Mouse (Mus musculus): ENCODE results near the gene Rnd1. TPM values are rescaled to one million over a fixed set of nuclear protein-coding genes. Genes with fewer than 3 reads are reported as not detected.
A peak's percentile ranks its signal among the peaks of the same experiment; 100 is the strongest.

Rnd1 gene
- total RNA-seq, 1 experiment from 2014 or later: 1.5 TPM

DNA sequence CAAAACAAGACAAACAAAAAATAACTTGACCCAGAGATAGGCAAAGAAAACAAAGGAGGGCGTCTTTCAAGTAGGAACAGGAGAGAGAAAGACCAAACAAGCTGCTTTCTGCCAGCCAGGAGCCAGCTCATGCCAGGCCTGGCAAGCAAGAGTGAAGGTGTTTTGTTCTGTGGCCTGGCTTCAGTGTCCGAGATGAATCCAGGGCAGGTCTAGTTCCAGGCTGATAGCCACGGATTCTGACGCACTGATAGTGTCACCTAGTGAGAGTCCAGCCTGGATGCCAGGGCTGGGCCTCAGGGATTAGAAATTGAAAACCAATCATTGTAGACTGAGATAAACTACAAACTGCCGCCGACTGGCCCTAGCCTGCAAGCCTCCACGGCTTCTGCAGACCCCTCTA lies 716 bp upstream of the Rnd1 start:
- no peak for DNase-seq

DNA sequence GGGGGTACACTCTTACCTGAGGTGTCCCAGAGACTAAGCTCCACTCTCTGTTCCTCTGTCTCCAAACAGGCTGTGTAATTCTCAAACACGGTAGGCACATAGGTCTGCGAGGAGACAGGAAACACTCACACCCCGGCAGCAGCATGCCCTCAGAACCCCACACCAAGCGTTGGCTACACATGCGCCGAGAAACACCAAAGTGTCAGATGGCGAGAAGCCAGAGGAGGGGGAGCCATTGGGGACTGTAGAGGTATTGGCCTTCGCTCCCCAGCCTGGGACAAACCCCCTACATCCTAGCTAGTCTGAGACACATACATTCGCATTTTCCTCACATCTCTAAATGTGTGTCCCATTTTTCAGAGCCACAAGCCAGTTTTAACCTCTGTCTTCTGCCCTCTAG lies 790 bp downstream of the Rnd1 start:
- DNase-seq: no peak

DNA sequence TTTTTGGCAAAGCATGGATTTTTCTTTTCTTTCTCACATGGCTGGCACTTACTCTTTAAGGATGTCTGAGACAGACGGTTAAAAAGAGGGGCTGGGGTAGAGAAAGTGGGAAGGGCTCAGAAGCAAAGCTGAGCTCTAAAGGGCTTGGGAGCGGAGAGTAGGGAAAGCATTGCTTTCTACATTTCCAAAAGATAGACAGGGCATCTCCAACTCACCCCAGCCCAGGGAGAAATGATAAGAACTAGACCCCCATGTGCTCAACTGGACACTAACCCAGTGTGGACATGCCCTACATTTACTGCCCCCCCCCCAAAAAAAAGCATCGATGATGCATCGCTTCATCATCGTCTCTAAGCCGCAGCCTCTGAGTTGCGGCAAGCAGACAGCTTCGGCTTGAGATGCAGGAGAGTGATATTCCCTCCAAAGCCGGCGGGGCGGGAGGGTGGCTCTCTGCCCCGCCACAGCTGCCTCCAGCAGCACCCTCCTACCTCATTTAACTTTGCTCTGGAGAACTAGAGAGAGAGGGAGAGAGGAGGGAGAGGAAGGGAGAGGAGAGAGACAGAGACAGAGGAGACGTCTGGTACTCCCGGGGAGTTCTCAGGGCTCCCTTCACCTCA lies 1.5 kb downstream of the Rnd1 start:
- no peak for DNase-seq

DNA sequence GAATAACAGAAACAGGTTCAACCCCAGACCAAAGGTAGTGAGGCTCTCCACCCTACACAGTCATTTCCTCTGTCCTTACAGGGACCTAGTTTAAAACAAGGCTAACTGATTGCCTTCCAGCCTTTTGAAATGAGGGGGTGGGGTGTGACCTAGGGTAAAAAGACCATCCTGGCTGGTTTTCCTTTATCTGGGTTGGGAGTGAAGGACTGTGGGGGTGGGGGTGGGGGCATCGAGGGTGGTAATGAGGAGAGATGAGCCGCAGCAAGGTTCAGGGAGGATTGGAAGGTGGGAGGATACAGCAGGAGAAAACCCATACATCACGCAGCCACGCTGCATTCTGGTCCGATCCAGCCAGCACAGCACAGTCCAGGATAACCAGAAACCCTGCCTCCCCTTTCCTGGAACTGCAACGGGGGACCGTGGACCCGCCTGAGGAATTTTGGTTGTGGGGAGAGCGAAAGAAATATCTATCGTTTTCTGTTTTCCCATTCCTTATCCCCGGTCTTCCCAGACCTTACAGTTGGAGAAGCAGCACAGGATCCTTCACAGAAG lies 2.2 kb downstream of the Rnd1 start:
- DNase-seq: no peak

DNA sequence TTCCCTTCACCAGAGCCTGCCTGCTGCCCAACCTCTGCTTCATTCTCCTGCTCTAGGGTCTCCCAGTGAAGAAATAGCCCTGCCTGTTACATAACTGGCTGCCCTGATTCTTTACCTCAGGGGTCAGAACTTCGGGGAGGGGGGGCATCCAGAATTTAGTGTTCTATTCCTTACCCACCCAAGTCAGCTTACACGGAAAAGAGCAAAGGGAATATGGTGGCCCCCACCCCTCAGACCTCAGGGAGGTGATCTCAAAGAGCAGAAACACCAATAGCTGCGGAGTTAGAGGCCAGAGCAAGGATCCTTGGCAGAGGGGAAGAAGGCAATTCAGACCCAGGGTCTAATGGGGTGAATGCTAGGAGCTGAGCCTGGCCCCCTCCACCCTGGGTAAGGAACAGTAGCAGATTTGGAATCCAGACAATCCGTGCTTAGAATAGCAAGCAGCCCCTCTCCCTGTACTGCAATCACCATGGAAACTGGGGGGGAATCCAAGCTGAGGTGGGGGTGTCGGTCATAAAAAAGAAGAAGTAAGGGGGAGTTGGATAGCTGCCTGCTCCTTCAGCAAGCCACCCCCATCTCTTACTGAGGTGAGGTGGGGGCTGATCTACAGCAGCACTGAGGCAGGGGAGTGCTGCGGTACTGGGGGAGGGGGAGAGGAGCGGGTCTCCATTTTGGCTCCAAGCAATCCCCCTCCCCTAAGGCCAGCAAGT lies 2.8 kb downstream of the Rnd1 start:
- DNase-seq: no peak

DNA sequence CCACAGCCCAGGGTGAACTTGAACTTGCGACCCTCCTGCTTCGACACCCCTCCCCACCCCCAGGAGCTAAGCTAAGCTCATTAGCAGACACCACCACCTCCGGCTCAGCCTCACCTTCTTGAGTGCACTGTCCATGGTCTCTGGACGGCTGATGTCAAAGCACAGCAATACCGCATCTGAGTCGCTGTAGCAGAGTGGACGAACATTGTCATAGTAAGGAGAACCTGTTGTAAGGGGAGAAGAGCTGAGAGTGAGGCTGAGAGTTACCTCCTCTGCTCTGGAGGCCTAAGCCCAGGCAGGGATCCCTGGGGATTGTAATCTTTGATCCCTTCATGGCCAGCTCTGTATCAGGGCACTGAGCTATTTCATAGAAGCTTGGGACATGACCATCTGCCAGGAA lies 3.5 kb downstream of the Rnd1 start:
- no peak for DNase-seq

DNA sequence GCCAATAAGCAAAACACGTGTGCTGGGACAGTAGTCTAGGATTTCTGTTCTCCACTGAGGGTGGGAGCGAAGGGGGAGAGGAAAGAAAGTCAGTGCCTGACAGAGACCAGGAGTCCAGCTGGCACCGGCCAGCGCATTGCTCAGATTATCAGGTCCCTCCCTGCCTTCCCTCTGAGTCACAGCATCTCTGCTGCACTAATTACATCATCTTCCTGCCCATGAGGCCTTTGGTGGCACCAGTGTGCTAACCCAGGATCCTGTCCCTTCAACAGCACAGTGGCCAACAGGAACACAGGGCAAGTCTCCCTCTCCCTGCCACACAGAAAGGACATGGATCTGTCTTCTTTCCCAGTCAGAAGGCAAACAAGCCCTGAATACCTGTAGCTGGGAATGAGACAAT lies 4.7 kb downstream of the Rnd1 start:
- peak; percentile 37 for DNase-seq

DNA sequence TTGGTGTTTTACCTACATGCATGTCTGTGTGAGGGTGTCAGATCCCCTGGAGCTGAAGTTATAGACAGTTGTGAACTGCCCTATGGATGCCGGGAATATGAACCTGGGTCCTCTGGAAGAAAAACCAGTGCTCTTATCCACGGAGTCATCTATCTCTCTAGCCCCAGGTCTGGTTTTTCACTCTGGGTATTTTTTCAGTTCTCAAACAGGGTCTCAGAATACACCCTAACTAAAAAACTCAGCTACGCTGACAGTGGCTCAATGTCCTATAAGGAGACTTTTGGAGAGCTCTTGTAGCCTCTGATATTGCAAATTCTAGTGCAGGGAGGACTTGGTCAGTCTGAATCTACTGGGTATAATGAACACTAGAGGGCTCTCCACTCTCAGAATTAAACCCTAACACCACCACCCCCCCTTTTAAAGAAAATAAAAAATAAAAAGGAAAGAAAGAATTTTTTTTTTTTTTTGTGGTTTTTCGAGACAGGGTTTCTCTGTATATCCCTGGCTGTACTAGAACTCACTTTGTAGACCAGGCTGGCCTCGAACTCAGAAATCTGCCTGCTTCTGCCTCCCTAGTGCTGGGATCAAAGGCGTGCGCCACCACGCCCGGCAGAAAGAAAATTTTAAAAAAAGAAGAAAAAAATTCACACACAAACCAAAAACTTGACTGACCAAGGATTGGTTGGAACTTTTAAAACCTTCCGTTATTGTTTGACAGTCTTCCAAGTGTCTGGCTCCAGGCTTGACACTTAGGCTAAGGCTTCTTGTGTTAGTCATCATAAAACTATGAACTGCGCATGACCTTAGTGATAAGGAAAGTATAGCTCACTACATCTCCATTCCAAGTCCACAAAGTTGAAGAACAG lies 13.0 kb downstream of the Rnd1 start:
- DNase-seq: no peak

DNA sequence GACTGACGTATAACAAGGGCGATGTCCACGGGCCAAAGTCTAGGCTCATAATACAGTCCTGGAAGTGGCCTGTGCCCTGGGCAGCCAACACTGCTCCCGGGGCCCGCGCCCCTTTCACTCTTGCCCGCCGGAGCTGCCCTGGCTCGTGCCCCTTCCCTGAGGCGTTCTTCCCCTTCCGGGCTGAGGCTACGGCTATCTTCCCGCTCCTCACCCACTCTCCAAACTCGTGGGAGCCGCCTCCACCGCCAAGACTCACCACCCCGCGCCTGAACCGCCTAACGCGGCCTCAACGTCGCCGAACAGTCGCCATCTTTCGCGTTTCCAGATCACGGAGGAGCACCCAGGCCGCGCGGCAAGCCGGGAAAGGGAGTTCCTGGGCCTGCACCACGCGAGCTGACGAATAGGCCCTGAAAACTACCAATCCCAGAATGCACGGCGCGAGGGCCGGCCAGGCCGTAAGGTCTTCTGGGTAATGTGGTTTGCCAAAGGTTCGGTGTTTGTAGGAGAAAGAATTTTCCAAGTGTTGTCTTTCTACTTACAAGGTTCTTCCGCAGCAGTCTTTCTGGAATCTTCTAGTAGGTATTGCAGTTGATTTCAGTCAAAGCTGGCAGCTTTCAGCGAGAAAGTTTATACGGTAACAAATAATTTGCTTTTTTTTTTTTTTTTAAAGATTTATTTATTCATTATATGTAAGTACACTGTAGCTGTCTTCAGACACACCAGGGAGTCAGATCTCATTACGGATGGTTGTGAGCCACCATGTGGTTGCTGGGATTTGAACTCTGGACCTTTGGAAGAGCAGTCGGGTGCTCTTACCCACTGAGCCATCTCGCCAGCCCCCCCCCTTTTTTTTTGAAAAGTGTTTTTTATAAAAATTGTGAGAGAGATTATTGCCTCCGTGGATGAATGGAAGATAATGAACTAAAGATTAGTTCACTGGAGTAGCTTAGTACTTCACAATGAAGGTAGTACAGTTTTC lies 14.4 kb downstream of the Rnd1 start, which contains the start of gene Ddx23:
Ddx23 (minus strand) TSS at position 328 of the 979 bp plus-strand sequence.
- peak; percentile 92 for DNase-seq

DNA sequence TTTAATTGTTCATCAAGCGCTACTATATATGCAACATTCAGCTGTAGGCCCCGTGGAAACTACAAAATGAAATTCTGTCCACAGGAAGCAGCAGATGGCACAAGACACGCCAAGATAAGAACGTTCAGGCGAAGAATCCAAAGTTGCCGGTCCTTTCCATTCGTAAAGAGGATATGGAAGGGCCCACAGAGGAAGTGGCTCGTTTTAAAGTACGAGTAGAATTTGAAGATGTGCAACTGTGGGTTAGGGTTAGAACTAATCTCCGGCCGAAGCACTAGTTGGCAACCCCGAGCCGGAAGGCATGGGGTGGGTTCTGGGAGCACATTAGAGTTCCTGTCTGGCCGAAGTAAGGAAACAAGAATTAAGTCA lies 15.1 kb downstream of the Rnd1 start:
- no peak for DNase-seq

DNA sequence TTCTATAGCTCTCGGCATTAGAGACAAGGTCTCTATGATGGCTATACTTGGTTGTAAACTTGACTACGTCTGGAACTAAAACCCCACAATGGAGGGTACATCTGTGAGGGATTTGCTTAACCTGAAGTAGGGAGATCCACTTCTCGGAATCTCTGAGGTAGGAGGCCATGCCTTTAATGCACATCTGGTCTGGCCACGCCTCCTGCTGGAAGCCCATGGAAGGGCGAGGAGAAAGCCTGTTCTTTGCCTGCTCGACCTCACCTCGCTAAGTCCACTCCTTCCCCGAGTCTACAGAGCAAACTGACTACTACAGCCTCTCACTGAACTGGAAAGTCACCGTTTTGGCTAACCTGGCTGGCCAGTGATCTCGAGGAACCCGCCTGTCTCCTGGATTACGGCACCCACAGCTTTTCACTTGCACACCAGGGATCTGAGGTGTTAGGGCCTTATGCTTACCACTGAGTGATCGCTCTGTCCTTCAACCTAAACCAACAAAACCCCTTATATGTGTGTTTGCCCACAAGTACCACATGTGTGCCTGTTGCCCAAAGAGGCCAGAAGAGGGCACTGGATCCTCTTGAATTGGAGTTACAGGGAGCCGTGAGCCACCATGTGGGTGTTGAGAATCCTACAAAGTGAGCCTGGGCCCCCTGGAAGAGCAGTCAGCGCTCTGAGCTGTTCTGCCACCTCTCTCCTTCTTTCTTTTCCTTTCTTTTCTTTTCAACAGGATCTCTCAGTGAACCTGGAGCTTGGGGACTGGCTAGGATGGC lies 20.1 kb downstream of the Rnd1 start:
- DNase-seq: no peak

DNA sequence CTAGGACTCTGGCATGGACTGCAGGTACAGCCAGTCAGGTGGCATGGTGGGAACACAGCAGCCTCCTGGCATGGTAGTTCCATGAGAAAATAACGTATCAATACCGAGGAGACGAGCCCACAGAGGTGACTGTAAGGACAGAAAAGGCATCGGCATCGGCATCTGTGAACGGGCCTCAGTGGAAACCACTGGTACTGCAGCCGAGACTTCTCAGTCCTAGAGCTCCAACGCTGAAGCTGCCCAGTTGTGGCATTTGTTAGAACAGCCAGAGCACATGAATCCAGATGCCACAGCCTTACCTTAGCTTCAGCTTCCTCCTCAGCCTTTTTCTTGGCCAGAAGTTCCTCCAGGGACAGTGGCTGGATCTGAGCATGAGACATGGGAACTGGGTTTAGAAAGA lies 25.1 kb downstream of the Rnd1 start:
- DNase-seq: no peak

DNA sequence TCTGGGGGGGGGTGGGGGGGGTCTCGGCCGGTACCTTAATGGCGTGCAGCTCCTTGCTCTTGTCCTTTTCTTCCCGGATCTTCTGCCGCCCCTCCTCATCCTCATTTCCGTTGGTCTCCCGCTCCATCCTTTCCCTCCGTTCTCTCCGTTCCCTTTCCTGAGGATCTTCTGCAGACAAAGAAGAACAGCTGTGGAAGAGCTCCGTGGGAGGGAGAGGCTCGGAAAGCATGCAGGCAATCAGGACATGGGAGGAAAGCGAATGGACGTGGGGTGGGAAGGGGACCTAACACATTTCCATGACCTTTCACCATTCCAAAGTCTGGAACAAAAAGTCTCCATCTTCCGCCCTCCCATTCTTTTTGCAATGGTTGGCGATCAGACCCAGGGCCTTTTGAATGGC lies 25.8 kb downstream of the Rnd1 start:
- DNase-seq: no peak

DNA sequence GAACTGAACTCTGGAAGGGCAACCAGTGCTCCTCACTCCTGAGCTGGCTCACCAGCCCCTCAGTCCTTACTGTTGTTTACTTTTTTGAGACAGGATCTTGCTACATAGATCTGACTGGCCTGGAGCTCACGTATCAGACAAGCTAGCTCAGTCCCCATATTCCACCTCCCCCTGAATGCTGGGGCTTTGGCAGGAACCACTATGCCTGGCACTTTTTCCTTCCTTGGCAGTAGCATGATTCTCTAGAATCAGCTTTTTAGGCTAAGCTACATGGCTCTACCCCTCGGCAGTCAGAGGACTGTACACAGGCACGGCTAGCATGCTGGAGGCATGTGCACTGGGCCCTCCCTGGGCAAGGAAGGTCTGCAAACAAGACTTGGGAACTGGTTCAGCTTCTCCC lies 29.2 kb downstream of the Rnd1 start:
- DNase-seq: no peak

DNA sequence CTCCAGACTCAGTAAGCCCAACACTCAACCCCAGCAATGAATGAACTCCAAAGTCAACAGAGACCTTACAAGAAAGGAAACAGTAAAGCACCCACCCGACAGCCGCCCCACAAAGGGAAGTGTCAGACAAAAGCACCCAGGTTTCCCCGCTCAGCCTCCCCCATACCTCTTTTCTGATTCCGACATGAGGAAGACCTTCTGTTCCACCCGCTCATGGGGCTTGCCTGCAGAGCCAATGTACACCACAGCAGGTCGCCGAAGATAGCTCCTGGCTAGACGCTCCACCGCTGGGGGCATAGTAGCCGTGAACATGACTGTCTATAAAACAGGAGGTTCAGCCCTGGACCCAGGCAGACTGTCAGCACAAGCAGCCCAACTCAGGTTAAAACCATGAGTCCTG lies 30.0 kb downstream of the Rnd1 start:
- DNase-seq: no peak

DNA sequence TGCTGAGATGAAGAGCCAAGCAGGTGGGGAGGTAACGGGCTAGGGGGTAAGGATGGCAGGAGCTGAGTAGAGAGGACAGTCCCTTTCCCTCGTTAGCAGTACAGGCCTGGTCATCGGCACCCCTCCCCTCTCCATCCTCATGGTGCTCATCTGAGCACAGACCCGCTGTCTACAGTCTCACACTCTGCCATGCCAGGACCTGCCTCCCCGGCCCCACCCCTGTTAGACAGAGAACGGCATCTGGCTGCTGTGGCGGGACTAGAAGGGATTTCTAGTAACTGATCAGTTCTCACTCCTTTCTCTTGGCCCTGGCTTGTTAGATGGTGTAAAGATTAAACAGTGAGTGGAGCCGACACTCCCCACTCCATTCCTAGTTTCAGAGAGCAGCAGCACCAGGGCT lies 30.5 kb downstream of the Rnd1 start:
- no peak for DNase-seq

DNA sequence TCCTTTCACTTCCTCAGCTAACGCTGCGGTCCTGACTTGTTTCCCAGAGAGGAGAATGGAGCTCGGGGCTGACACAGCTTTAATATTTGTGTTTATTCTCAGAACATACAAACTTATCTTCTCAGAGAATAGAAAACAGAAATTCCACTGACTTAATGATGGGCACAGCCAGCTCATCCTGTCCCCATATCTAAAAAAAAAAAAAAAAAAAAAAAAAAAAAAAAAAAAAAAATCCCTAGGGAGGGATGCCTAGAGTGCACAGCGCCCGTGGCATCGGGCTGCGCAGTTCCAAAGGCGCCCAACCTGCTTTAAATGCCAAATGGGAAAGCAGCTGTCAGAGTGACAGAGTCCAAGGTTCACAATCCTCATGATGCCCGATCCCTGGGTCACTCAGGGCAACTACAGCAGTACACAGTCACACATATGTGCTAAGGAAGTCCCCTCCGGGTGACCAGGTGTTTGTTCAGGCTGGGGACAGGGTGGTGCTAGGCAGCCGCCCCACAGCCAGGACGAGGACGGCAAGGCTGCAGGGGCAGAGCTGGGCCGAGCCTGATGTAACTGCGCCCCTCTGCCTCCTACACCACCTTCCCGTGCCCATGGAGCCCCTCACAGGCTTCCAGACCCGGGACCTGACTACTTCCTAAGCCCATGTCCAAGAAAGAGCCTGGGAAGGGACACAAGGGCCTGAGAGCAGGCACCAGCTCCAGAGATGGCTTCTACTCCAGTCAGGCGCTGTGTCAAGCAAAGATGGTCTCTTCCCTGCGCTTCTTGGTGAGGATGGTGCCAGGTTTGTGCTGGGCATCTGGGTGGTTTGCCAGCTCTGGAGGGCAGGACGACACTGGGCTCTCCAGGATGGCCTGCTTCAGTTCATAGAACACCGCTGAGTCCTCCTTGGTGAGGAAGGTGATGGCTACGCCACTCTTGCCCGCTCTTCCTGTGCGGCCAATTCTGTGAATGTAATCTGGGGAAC lies 31.9 kb downstream of the Rnd1 start:
- no peak for DNase-seq

DNA sequence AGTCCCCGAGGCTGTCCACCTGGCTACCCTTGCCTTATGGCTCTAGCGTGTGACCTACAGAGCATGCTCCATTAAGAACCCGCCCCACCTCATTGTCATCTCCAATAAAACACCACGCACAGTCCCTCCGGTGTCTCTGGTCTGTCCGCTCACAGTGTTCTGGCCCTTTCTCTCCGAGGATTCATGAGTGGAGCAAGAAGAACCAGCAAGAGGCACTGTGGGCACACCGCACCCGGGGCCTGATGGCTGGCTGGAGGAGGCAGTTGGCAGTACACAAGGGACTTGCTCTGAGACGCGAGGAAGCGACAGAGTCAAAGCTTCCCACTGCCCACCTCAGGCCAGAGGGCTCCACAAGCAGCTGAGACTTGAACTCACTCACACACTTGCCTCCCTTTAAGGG lies 32.9 kb downstream of the Rnd1 start:
- no peak for DNase-seq

DNA sequence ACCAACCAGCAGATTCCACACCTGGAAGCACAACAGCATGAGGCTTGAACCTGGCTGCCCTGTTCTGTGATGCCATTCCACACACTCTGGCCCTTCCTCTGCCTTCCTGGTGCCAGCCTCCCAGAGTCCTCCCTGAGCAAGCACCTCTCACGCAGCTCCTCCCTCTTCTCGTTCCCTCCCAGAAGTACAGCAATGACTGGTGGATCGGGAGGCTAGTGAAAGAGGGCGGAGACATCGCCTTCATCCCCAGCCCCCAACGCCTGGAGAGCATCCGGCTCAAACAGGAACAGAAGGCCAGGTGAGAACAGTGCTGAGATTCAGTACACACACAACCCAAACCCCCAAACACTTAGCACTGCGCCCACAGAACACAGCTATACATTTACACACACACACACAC lies 37.1 kb downstream of the Rnd1 start:
- DNase-seq: no peak

DNA sequence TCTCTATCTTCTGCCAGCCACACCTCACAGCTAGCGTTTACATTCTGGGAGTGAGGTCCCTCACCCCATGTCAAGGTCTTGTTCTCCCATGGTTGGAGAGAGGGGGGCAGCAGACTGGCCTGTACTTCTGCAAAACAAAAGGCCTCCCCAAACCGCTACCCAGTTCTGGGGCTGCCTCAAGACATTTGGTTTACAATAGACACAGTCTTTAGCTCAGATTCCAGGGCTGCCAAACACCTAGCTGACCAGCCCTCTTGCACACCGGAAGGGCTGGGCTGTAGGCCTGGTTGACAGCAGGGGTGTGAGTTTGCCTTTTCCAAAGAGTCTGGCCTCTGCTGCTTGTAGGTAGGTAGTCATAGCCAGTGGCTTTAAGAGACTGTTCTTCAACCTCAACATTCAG lies 40.1 kb downstream of the Rnd1 start:
- no peak for DNase-seq

Data from adrenal gland, postnatal 25 days (tissue).